Mouse (Mus musculus) heart, adult 8-10 months (tissue): Measurements from ENCODE around the gene Dscaml1. TPM values are rescaled to one million over a fixed set of nuclear protein-coding genes. Genes with fewer than 3 reads are reported as not detected.

Experiments used
- DNase-seq: peaks from one replicate; pipeline ENCODE4 v3.0.0; 2022; ENCODE audit warnings: low spot score
- total RNA-seq, 4 experiments: library from RNA; stranded (reverse); gene quantifications; 2 replicates each; pipeline ENCODE4 v1.2.4; 2022

Gene Dscaml1
- total RNA-seq, 4 experiments from 2014 or later: not detected

GRCm38 (mm10) chr9:45505487-45505939 is 79.1 kb downstream of the Dscaml1 start:
- no peak for DNase-seq

- DNase-seq: no peak
These were observed 81.1 kb downstream of the Dscaml1 start for GRCm38 (mm10) chr9:45507482-45507881.

GRCm38 (mm10) chr9:45510806-45511546 is 84.5 kb downstream of the Dscaml1 start:
- no peak for DNase-seq

- no peak for DNase-seq
These were observed 91.7 kb downstream of the Dscaml1 start for GRCm38 (mm10) chr9:45517993-45518705.

- DNase-seq: no peak
These were observed 93.4 kb downstream of the Dscaml1 start for GRCm38 (mm10) chr9:45519841-45520240.

- no peak for DNase-seq
These were observed 96.4 kb downstream of the Dscaml1 start for GRCm38 (mm10) chr9:45522866-45523265.

GRCm38 (mm10) chr9:45524505-45524904 is 98.1 kb downstream of the Dscaml1 start:
- no peak for DNase-seq

GRCm38 (mm10) chr9:45533253-45533652 is 106.8 kb downstream of the Dscaml1 start:
- DNase-seq: no peak

GRCm38 (mm10) chr9:45534472-45534988 is 108.1 kb downstream of the Dscaml1 start:
- no peak for DNase-seq

GRCm38 (mm10) chr9:45537649-45538048 is 111.2 kb downstream of the Dscaml1 start:
- no peak for DNase-seq

- no peak for DNase-seq
These were observed 113.0 kb downstream of the Dscaml1 start for GRCm38 (mm10) chr9:45539265-45540044.

- no peak for DNase-seq
These were observed 119.7 kb downstream of the Dscaml1 start for GRCm38 (mm10) chr9:45546024-45546638.

GRCm38 (mm10) chr9:45546902-45547578 is 120.6 kb downstream of the Dscaml1 start:
- DNase-seq: no peak

GRCm38 (mm10) chr9:45549796-45550195 is 123.4 kb downstream of the Dscaml1 start:
- DNase-seq: no peak

GRCm38 (mm10) chr9:45550210-45550609 is 123.8 kb downstream of the Dscaml1 start:
- no peak for DNase-seq

GRCm38 (mm10) chr9:45550662-45551061 is 124.2 kb downstream of the Dscaml1 start:
- DNase-seq: no peak

GRCm38 (mm10) chr9:45555036-45555826 is 128.8 kb downstream of the Dscaml1 start:
- DNase-seq: peak; percentile 17

- no peak for DNase-seq
These were observed 130.5 kb downstream of the Dscaml1 start for GRCm38 (mm10) chr9:45556882-45557281.

GRCm38 (mm10) chr9:45560987-45561386 is 134.6 kb downstream of the Dscaml1 start:
- DNase-seq: peak; percentile 36
